Comparison of ENCODE assay signal across 12 mouse cellular contexts in the genomic region with DNA sequence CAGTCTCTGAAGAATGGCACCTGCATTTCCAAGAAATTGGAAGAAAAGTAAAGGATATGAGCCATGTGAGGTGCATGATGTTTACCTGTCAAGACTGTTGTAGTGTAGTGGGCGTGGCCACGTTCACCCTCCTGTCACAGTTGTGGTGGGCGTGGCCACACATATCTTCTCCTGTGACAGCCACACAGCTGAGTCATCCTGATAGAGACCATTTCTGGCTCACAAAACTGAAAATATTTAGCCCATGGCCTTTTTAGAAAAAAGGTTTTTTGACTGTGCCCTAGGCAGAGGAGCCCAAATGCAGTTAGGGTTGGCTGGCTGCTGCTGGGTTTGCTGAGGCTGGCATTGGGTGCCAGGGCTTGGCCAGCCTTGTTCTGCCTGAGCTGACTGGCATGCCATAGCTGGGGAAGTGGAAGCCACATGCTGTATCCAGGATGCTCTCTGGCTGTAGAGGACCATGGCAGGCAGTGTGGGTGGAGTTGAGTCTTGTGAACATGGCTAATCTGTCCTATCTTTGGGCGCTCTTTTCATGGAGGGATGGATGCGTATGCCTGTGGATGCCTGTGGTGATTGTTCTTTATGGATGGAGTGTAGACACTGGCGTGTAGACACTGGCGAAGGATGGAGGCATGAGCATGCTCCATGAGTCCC. TPM values are rescaled to one million over a fixed set of nuclear protein-coding genes. Genes with fewer than 3 reads are reported as not detected.
A peak's percentile ranks its signal among the peaks of the same experiment; 100 is the strongest.
DNase-seq lines count a peak whose midpoint lies in the region; ATAC-seq lines count a peak whose summit lies in the region.
"Had no signal": no experiment of that assay in that cellular context is flagged by ENCODE, and none has a peak within 500 bp of the region (broad histone marks: within the 10 kb centered on the region; RNA-seq: fewer than 3 reads in every experiment).

No protein-coding gene starts in this region.

- peaks cover 73% of the 10 kb centered on the region for H3K36me3 ChIP-seq in forebrain, embryonic 12.5 days (replicated peaks)
- H3K36me3 ChIP-seq in forebrain, embryonic 16.5 days (ENCODE audit: control insufficient read depth, insufficient read depth), result peaks cover 21% of the 10 kb centered on the region
- peaks cover 96% of the 10 kb centered on the region for H3K36me3 ChIP-seq in megakaryocyte, embryonic 14.5 days (replicated peaks; ENCODE audit: low read length)
- peaks cover 81% of the 10 kb centered on the region for H3K36me3 ChIP-seq in embryonic facial prominence, embryonic 10.5 days (replicated peaks)
- peaks cover 43% of the 10 kb centered on the region for H3K36me3 ChIP-seq in kidney, embryonic 16.5 days (ENCODE audit: insufficient read depth, low read length)

- peak; percentile 64 for DNase-seq in CD4-positive helper T cell, adult 2 months (ENCODE audit: low read depth, low spot score)
- peak; percentile 94 for DNase-seq in c-Kit-negative CD71-positive TER-119-positive erythroid progenitor cells, embryonic 14.5 days (ENCODE audit: low read depth, low spot score)
- no peak for DNase-seq in retina, postnatal 1 day
- no peak for DNase-seq in embryonic facial prominence, embryonic 10.5 days (ENCODE audit: low spot score)
- DNase-seq: cerebellum, postnatal 14 days; kidney, adult 11 months had no signal

- H3K27ac ChIP-seq in forebrain, embryonic 12.5 days, result 0 out of 2 replicates have a peak overlapping the region, but pooled peaks have one; percentile 42
- no peak overlapping the region for H3K27ac ChIP-seq in forebrain, embryonic 16.5 days (ENCODE audit: low read length)
- H3K27ac ChIP-seq in embryonic facial prominence, embryonic 10.5 days (replicated peaks), result no peak overlapping the region
- H3K27ac ChIP-seq in kidney, embryonic 16.5 days (ENCODE audit: low read length), result no peak overlapping the region
- H3K27ac ChIP-seq: left cerebral cortex, adult 2 months; macrophage had no signal

- no peak overlapping the region for H3K4me3 ChIP-seq in forebrain, embryonic 12.5 days (replicated peaks)
- no peak overlapping the region for H3K4me3 ChIP-seq in forebrain, embryonic 16.5 days (replicated peaks; ENCODE audit: low read length)
- H3K4me3 ChIP-seq in megakaryocyte, embryonic 14.5 days (replicated peaks), result peak overlapping the region; percentile 86
- H3K4me3 ChIP-seq in embryonic facial prominence, embryonic 10.5 days, result no peak overlapping the region
- no peak overlapping the region for H3K4me3 ChIP-seq in kidney, embryonic 16.5 days (ENCODE audit: low read length)
- H3K4me3 ChIP-seq: left cerebral cortex, adult 2 months had no signal

- ATAC-seq in forebrain, embryonic 12.5 days (ENCODE audit: low FRiP score), result no peak
- no peak for ATAC-seq in forebrain, embryonic 16.5 days
- no peak for ATAC-seq in kidney, embryonic 16.5 days (ENCODE audit: low FRiP score, low TSS enrichment)

- H3K9ac ChIP-seq in forebrain, embryonic 12.5 days, result no peak overlapping the region
- H3K9ac ChIP-seq in forebrain, embryonic 16.5 days (replicated peaks; ENCODE audit: low read depth, low read length), result no peak overlapping the region
- no peak overlapping the region for H3K9ac ChIP-seq in kidney, embryonic 16.5 days (replicated peaks; ENCODE audit: low read length)

- 95% methylated on average over 7 of the region's 7 CpGs for WGBS in forebrain, embryonic 12.5 days
- WGBS in forebrain, embryonic 16.5 days, result 92% methylated on average over 7 of the region's 7 CpGs
- WGBS in embryonic facial prominence, embryonic 10.5 days, result 87% methylated on average over 7 of the region's 7 CpGs
- WGBS in kidney, embryonic 16.5 days, result 93% methylated on average over 7 of the region's 7 CpGs

- H3K27me3 ChIP-seq in forebrain, embryonic 12.5 days, result no peaks in the 10 kb centered on the region
- H3K27me3 ChIP-seq in forebrain, embryonic 16.5 days (replicated peaks; ENCODE audit: control insufficient read depth, insufficient read depth, low read length), result no peaks in the 10 kb centered on the region
- no peaks in the 10 kb centered on the region for H3K27me3 ChIP-seq in megakaryocyte, embryonic 14.5 days (replicated peaks)
- H3K27me3 ChIP-seq in embryonic facial prominence, embryonic 10.5 days (replicated peaks; ENCODE audit: low read depth, poor library complexity, severe bottlenecking), result no peaks in the 10 kb centered on the region
- no peaks in the 10 kb centered on the region for H3K27me3 ChIP-seq in kidney, embryonic 16.5 days (ENCODE audit: insufficient read depth, low read length)

- no peak overlapping the region for H3K4me2 ChIP-seq in forebrain, embryonic 12.5 days
- H3K4me2 ChIP-seq in forebrain, embryonic 16.5 days (ENCODE audit: low read length), result no peak overlapping the region
- no peak overlapping the region for H3K4me2 ChIP-seq in kidney, embryonic 16.5 days (replicated peaks; ENCODE audit: low read depth, low read length)

- 0 out of 2 replicates have a peak, but pooled peaks cover 5% of the 10 kb centered on the region for H3K4me1 ChIP-seq in forebrain, embryonic 12.5 days
- peaks cover 6% of the 10 kb centered on the region; the same call in 1 of the 2 replicates for H3K4me1 ChIP-seq in forebrain, embryonic 16.5 days (replicated peaks; ENCODE audit: control insufficient read depth, insufficient read depth, low read length)
- H3K4me1 ChIP-seq in megakaryocyte, embryonic 14.5 days, result peaks cover 95% of the 10 kb centered on the region
- peaks cover 25% of the 10 kb centered on the region for H3K4me1 ChIP-seq in embryonic facial prominence, embryonic 10.5 days
- H3K4me1 ChIP-seq in kidney, embryonic 16.5 days (ENCODE audit: insufficient read depth, low read length), result peaks cover 34% of the 10 kb centered on the region

- no peaks in the 10 kb centered on the region for H3K9me3 ChIP-seq in forebrain, embryonic 12.5 days
- no peaks in the 10 kb centered on the region for H3K9me3 ChIP-seq in forebrain, embryonic 16.5 days (ENCODE audit: control insufficient read depth, low read length)
- H3K9me3 ChIP-seq in megakaryocyte, embryonic 14.5 days, result no peaks in the 10 kb centered on the region
- H3K9me3 ChIP-seq in embryonic facial prominence, embryonic 10.5 days, result no peaks in the 10 kb centered on the region
- no peaks in the 10 kb centered on the region for H3K9me3 ChIP-seq in kidney, embryonic 16.5 days (ENCODE audit: low read length)

RNA-seq across cellular contexts. Expression of gene Pgs1, which starts 14.6 kb away (rescaled TPM):
- polyA plus RNA-seq in forebrain, embryonic 12.5 days (2016; fragmentation: Nextera tagmentation; extraction: Ambion mirVana), result 45.3 and 45.9 TPM in 2 replicates
- 56.9 and 58.1 TPM in 2 replicates for polyA plus RNA-seq in forebrain, embryonic 16.5 days (2015; fragmentation: Nextera tagmentation; extraction: Ambion mirVana)
- polyA plus RNA-seq in megakaryocyte, embryonic 14.5 days (2012; ENCODE audit: insufficient read depth, low replicate concordance), result 16.0 and 43.0 TPM in 2 replicates
- polyA plus RNA-seq in embryonic facial prominence, embryonic 10.5 days (2016; fragmentation: Nextera tagmentation; extraction: Ambion mirVana), result 43.5 and 44.6 TPM in 2 replicates
- polyA plus RNA-seq in kidney, embryonic 16.5 days (2015; fragmentation: Nextera tagmentation; extraction: Ambion mirVana), result 37.5 and 41.8 TPM in 2 replicates

RNA-seq across cellular contexts. Expression of gene Socs3, which starts 30.8 kb away (rescaled TPM):
- polyA plus RNA-seq in forebrain, embryonic 12.5 days (2016; fragmentation: Nextera tagmentation; extraction: Ambion mirVana), result 13.5 and 14.7 TPM in 2 replicates
- polyA plus RNA-seq in forebrain, embryonic 16.5 days (2015; fragmentation: Nextera tagmentation; extraction: Ambion mirVana), result 11.7 and 13.7 TPM in 2 replicates
- 54.8 and 75.2 TPM in 2 replicates for polyA plus RNA-seq in megakaryocyte, embryonic 14.5 days (2012; ENCODE audit: insufficient read depth, low replicate concordance)
- 13.6 and 16.7 TPM in 2 replicates for polyA plus RNA-seq in embryonic facial prominence, embryonic 10.5 days (2016; fragmentation: Nextera tagmentation; extraction: Ambion mirVana)
- 14.6 and 15.9 TPM in 2 replicates for polyA plus RNA-seq in kidney, embryonic 16.5 days (2015; fragmentation: Nextera tagmentation; extraction: Ambion mirVana)

Comparison
In these comparisons a context has a peak if more than half of its experiments do, and no peak if none do; other contexts are left out.
1. DNase-seq: peak in CD4-positive helper T cell, adult 2 months (single experiment) and c-Kit-negative CD71-positive TER-119-positive erythroid progenitor cells, embryonic 14.5 days (single experiment); none in retina, postnatal 1 day (single experiment) and embryonic facial prominence, embryonic 10.5 days (single experiment).